Mouse (Mus musculus) ovary, adult 18-20 months (tissue): ENCODE measurements at regions not wholly inside any gene's neighbourhood (a gene's known extent, or its start where the extent isn't known, plus 50 kb on each side); places are given as distances from the start of the nearest gene placed in this dataset.
"Not testable (repeated sequence)": the region's sequence is repeated elsewhere in the genome, so short reads cannot be mapped to it uniquely, and the experiment has no call there.

Source experiments
- DNase-seq: peaks from one replicate; pipeline ENCODE4 v3.0.0; 2022; ENCODE audit warnings: low spot score, mixed read lengths

- DNase-seq = no peak
These were observed 176.5 kb downstream of the Tmx1 start for GRCm38 (mm10) chr12:70629371-70629770.

- DNase-seq = no peak
These were observed 178.4 kb downstream of the Tmx1 start for GRCm38 (mm10) chr12:70631281-70631680.

GRCm38 (mm10) chr12:70633194-70633593, 180.3 kb downstream of the Tmx1 start:
- no peak for DNase-seq

GRCm38 (mm10) chr12:70633622-70634365, 180.9 kb downstream of the Tmx1 start:
- no peak for DNase-seq

- DNase-seq = no peak
These were observed 183.1 kb downstream of the Tmx1 start for GRCm38 (mm10) chr12:70635997-70636396.

- DNase-seq = no peak
These were observed 185.1 kb upstream of the Frmd6 start for GRCm38 (mm10) chr12:70640186-70640585.

- no peak for DNase-seq
These were observed 180.4 kb upstream of the Frmd6 start for GRCm38 (mm10) chr12:70644910-70645309.

GRCm38 (mm10) chr12:70645407-70645806, 179.9 kb upstream of the Frmd6 start:
- DNase-seq = no peak

- no peak for DNase-seq
These were observed 177.8 kb upstream of the Frmd6 start for GRCm38 (mm10) chr12:70647516-70647915.

- DNase-seq = no peak
These were observed 177.0 kb upstream of the Frmd6 start for GRCm38 (mm10) chr12:70648179-70648811.

GRCm38 (mm10) chr12:70648812-70649188, 176.5 kb upstream of the Frmd6 start:
- no peak for DNase-seq

- peak; percentile 65 for DNase-seq
These were observed 175.6 kb upstream of the Frmd6 start for GRCm38 (mm10) chr12:70649691-70650090.

- no peak for DNase-seq
These were observed 174.8 kb upstream of the Frmd6 start for GRCm38 (mm10) chr12:70650470-70650869.

GRCm38 (mm10) chr12:70652751-70653150, 172.6 kb upstream of the Frmd6 start:
- DNase-seq = no peak

- DNase-seq = no peak
These were observed 171.3 kb upstream of the Frmd6 start for GRCm38 (mm10) chr12:70653971-70654370.

- peak; percentile 74 for DNase-seq
These were observed 170.8 kb upstream of the Frmd6 start for GRCm38 (mm10) chr12:70654546-70654945.

GRCm38 (mm10) chr12:70655411-70655811, 169.9 kb upstream of the Frmd6 start:
- DNase-seq = no peak

GRCm38 (mm10) chr12:70655900-70656544, 169.3 kb upstream of the Frmd6 start:
- no peak for DNase-seq

- no peak for DNase-seq
These were observed 168.4 kb upstream of the Frmd6 start for GRCm38 (mm10) chr12:70656805-70657492.

- DNase-seq = no peak
These were observed 167.9 kb upstream of the Frmd6 start for GRCm38 (mm10) chr12:70657493-70657810.

- no peak for DNase-seq
These were observed 167.2 kb upstream of the Frmd6 start for GRCm38 (mm10) chr12:70658106-70658505.

- DNase-seq = no peak
These were observed 164.9 kb upstream of the Frmd6 start for GRCm38 (mm10) chr12:70660388-70660787.

- not testable (repeated sequence) for DNase-seq
These were observed 157.2 kb upstream of the Frmd6 start for GRCm38 (mm10) chr12:70668158-70668557.
